Mouse (Mus musculus): ENCODE measurements around the gene Slc30a10. TPM values are rescaled to one million over a fixed set of nuclear protein-coding genes. Genes with fewer than 3 reads are reported as not detected.

Slc30a10 gene
- total and polyA plus RNA-seq, 3 experiments: not detected

DNA sequence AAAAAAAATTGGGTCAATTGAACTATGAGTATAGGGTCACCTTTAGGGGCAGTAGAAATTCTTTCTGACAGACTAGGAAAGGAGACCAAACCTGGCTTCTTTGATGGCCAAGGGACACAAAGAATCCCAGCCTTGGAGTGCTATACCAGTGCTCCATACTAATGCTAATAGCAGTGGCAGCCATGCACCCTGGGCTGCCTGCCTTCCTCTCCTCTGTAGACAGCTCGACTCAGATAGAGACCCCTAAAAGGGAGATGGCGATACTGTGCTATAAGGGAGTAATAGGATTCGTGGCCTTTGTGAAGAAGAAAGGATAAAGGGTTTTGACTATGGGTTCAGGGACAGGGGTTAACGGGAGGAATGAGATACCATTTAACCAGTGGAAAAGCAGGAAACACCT, 504 bp upstream of the Slc30a10 start:
- no peak overlapping the region for H3K9ac ChIP-seq (ENCODE audit: low read depth, low read length)
- H3K4me3 ChIP-seq: no peak overlapping the region
- H3K36me3 ChIP-seq (ENCODE audit: control insufficient read depth, insufficient read depth, low read length): no peaks in the 10 kb centered on the region
- 44% methylated on average over 4 of the region's 4 CpGs for WGBS
- no peak for DNase-seq
- H3K4me1 ChIP-seq (ENCODE audit: control insufficient read depth, insufficient read depth, low read length): no peaks in the 10 kb centered on the region
- no peaks in the 10 kb centered on the region for H3K79me2 ChIP-seq (replicated peaks; ENCODE audit: control insufficient read depth, insufficient read depth, low read length)
- intact Hi-C loops (cut with DNase I): no loop called here
- H3K27ac ChIP-seq: no peak overlapping the region
- peaks cover 11% of the 10 kb centered on the region for H3K27me3 ChIP-seq (ENCODE audit: control insufficient read depth, insufficient read depth, low read length)
- TF ChIP-seq CTCF (IDR thresholded peaks at IDR 0.05) (no peak), POLR2A (IDR thresholded peaks at IDR 0.05; ENCODE audit: insufficient read depth, low read depth, low read length) (no peak), EP300 (IDR thresholded peaks at IDR 0.05; ENCODE audit: insufficient read depth, low read depth, low read length) (no peak)

- intact Hi-C loops (cut with DNase I): no loop called here
- Histone ChIP-seq H3K27me3 (ENCODE audit: control insufficient read depth, insufficient read depth, low read length) (peaks cover 11% of the 10 kb centered on the region), H3K27ac (no peak overlapping the region), H3K79me2 (replicated peaks; ENCODE audit: control insufficient read depth, insufficient read depth, low read length) (no peaks in the 10 kb centered on the region), H3K9ac (ENCODE audit: low read depth, low read length) (no peak overlapping the region), H3K4me1 (ENCODE audit: control insufficient read depth, insufficient read depth, low read length) (no peaks in the 10 kb centered on the region), H3K4me3 (peak overlapping the region; percentile 24; the same call in 1 of the 2 replicates), H3K36me3 (ENCODE audit: control insufficient read depth, insufficient read depth, low read length) (no peaks in the 10 kb centered on the region)
- DNase-seq: peak in 1 of 2 experiments; percentile 18
- under 1% methylated on average over 71 of the region's 71 CpGs for WGBS
- TF ChIP-seq POLR2A (IDR thresholded peaks at IDR 0.05; ENCODE audit: insufficient read depth, low read depth, low read length) (no peak), EP300 (IDR thresholded peaks at IDR 0.05; ENCODE audit: insufficient read depth, low read depth, low read length) (no peak), CTCF (IDR thresholded peaks at IDR 0.05) (no peak)
Observed at GRCm38 (mm10) chr1:185454955-185455701, 480 bp downstream of the Slc30a10 start.

DNA sequence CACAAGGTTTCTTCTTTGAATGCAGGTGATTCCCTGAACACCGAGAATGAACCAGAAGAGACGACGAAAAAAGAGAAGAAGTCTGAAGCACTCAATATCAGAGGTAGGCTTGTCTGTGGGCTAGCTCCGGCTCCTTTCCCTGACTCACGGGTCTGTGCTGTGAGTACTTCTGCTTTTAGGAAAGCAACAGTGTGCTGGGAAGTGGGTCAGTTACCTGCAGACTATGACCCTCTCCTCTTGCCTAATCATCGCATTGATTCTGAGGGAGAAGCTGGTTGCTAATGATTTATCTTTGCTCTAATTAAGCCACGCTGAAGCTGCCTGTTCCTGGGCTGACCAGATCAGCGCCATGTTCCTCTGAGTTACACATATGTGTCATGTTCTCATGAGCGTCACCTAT, 1.7 kb downstream of the Slc30a10 start:
- intact Hi-C loops (cut with DNase I): no loop called here
- TF ChIP-seq POLR2A (IDR thresholded peaks at IDR 0.05; ENCODE audit: insufficient read depth, low read depth, low read length): no peak
- TF ChIP-seq EP300 (IDR thresholded peaks at IDR 0.05; ENCODE audit: insufficient read depth, low read depth, low read length): no peak
- no peak for TF ChIP-seq CTCF (IDR thresholded peaks at IDR 0.05)
- 88% methylated on average over 9 of the region's 9 CpGs for WGBS

DNA sequence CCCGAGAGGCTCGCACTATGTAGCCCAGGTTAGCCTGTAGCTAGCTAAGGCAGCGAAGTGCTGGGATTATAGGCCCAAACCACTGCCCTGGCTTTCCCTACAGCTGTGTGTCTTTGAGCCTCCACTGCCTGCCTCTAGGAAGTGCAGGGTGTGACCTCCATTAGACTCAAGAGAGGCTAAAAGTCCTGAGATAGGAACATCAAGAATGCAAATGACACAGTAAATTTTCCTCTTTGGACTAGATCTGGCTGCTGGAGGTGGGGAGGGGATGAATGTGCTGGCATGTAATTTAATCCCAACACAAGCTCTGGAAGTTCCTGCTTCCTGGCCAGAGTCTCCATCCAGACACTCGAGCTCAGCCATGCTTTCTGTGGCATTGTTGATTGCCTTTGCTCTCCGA, 5.4 kb downstream of the Slc30a10 start:
- Histone ChIP-seq H3K9ac (ENCODE audit: low read depth, low read length) (no peak overlapping the region), H3K79me2 (replicated peaks; ENCODE audit: control insufficient read depth, insufficient read depth, low read length) (no peaks in the 10 kb centered on the region), H3K27me3 (ENCODE audit: control insufficient read depth, insufficient read depth, low read length) (peaks cover 6% of the 10 kb centered on the region), H3K4me3 (no peak overlapping the region), H3K4me1 (ENCODE audit: control insufficient read depth, insufficient read depth, low read length) (no peaks in the 10 kb centered on the region), H3K27ac (no peak overlapping the region), H3K36me3 (ENCODE audit: control insufficient read depth, insufficient read depth, low read length) (no peaks in the 10 kb centered on the region)
- intact Hi-C loops (cut with DNase I): no loop called here
- 79% methylated on average over 5 of the region's 5 CpGs for WGBS
- no peak for DNase-seq
- TF ChIP-seq POLR2A (IDR thresholded peaks at IDR 0.05; ENCODE audit: insufficient read depth, low read depth, low read length): no peak
- no peak for TF ChIP-seq CTCF (IDR thresholded peaks at IDR 0.05)
- TF ChIP-seq EP300 (IDR thresholded peaks at IDR 0.05; ENCODE audit: insufficient read depth, low read depth, low read length): no peak

More for the DNA sequence above, 1.7 kb downstream of the Slc30a10 start:
- Histone ChIP-seq H3K27me3 (ENCODE audit: control insufficient read depth, insufficient read depth, low read length) (peaks cover 11% of the 10 kb centered on the region), H3K4me3 (no peak overlapping the region), H3K9ac (ENCODE audit: low read depth, low read length) (no peak overlapping the region), H3K36me3 (ENCODE audit: control insufficient read depth, insufficient read depth, low read length) (no peaks in the 10 kb centered on the region), H3K27ac (no peak overlapping the region), H3K79me2 (replicated peaks; ENCODE audit: control insufficient read depth, insufficient read depth, low read length) (no peaks in the 10 kb centered on the region), H3K4me1 (ENCODE audit: control insufficient read depth, insufficient read depth, low read length) (no peaks in the 10 kb centered on the region)
- DNase-seq: no peak

GRCm38 (mm10) chr1:185462889-185463288, 8.2 kb downstream of the Slc30a10 start:
- WGBS: 77% methylated on average over 5 of the region's 5 CpGs
- no peak overlapping the region for H3K27ac ChIP-seq
- DNase-seq: no peak
- no peaks in the 10 kb centered on the region for H3K27me3 ChIP-seq (ENCODE audit: control insufficient read depth, insufficient read depth, low read length)
- no peak overlapping the region for H3K4me3 ChIP-seq
- no peaks in the 10 kb centered on the region for H3K79me2 ChIP-seq (replicated peaks; ENCODE audit: control insufficient read depth, insufficient read depth, low read length)
- H3K36me3 ChIP-seq (ENCODE audit: control insufficient read depth, insufficient read depth, low read length): no peaks in the 10 kb centered on the region
- intact Hi-C loops (cut with DNase I): no loop called here
- TF ChIP-seq CTCF (IDR thresholded peaks at IDR 0.05): no peak
- no peak for TF ChIP-seq EP300 (IDR thresholded peaks at IDR 0.05; ENCODE audit: insufficient read depth, low read depth, low read length)
- no peak for TF ChIP-seq POLR2A (IDR thresholded peaks at IDR 0.05; ENCODE audit: insufficient read depth, low read depth, low read length)
- H3K9ac ChIP-seq (ENCODE audit: low read depth, low read length): no peak overlapping the region
- H3K4me1 ChIP-seq (ENCODE audit: control insufficient read depth, insufficient read depth, low read length): no peaks in the 10 kb centered on the region

GRCm38 (mm10) chr1:185469551-185470021, 14.9 kb downstream of the Slc30a10 start:
- 45% methylated on average over 8 of the region's 8 CpGs for WGBS
- no peaks in the 10 kb centered on the region for H3K36me3 ChIP-seq (ENCODE audit: control insufficient read depth, insufficient read depth, low read length)
- intact Hi-C loops (cut with DNase I): no loop called here
- H3K79me2 ChIP-seq (replicated peaks; ENCODE audit: control insufficient read depth, insufficient read depth, low read length): no peaks in the 10 kb centered on the region
- TF ChIP-seq CTCF (IDR thresholded peaks at IDR 0.05): no peak
- no peak for TF ChIP-seq POLR2A (IDR thresholded peaks at IDR 0.05; ENCODE audit: insufficient read depth, low read depth, low read length)
- TF ChIP-seq EP300 (IDR thresholded peaks at IDR 0.05; ENCODE audit: insufficient read depth, low read depth, low read length): no peak
- H3K27me3 ChIP-seq (ENCODE audit: control insufficient read depth, insufficient read depth, low read length): no peaks in the 10 kb centered on the region
- no peak overlapping the region for H3K4me3 ChIP-seq
- no peak overlapping the region for H3K9ac ChIP-seq (ENCODE audit: low read depth, low read length)
- DNase-seq: no peak
- H3K27ac ChIP-seq: no peak overlapping the region
- H3K4me1 ChIP-seq (ENCODE audit: control insufficient read depth, insufficient read depth, low read length): no peaks in the 10 kb centered on the region
